Mouse (Mus musculus) forebrain, postnatal 0 days (tissue): ENCODE results near the gene Rbm44. TPM values are rescaled to one million over a fixed set of nuclear protein-coding genes. Genes with fewer than 3 reads are reported as not detected.

Source experiments
- ATAC-seq: fragments of 200-750 bp; cut with Nextera tagmentation; 2 replicates; pipeline ENCODE4 v1.8.0; 2017; ENCODE audit warnings: mild to moderate bottlenecking, moderate library complexity
- DNase-seq: peaks from one replicate; pipeline ENCODE4 v3.0.0-alpha.2; 2015
- H3K27ac ChIP-seq: fragments of 300-500 bp; sonication (generic); 2 replicates; pipeline ENCODE4 v1.5.1; 2014; ENCODE audit warnings: low read depth, mild to moderate bottlenecking, antibody characterized with exemption, low read length, moderate library complexity, mixed read lengths
- H3K27me3 ChIP-seq: fragments of 300-500 bp; sonication (generic); 2 replicates; pipeline ENCODE4 v1.6.1; 2014; ENCODE audit warnings: mild to moderate bottlenecking, low read length, mixed read lengths; ENCODE audit not compliant: insufficient read depth
- H3K36me3 ChIP-seq: fragments of 300-500 bp; sonication (generic); 2 replicates; pipeline ENCODE4 v1.6.1; 2014; ENCODE audit warnings: mild to moderate bottlenecking, moderate library complexity; ENCODE audit not compliant: insufficient read depth
- H3K4me1 ChIP-seq: fragments of 300-500 bp; sonication (generic); 2 replicates; pipeline ENCODE4 v1.6.1; 2014; ENCODE audit warnings: antibody characterized with exemption; ENCODE audit not compliant: insufficient read depth
- H3K4me2 ChIP-seq: fragments of 300-500 bp; sonication (generic); 2 replicates; pipeline ENCODE4 v1.6.1; 2014; ENCODE audit warnings: low read depth, mild to moderate bottlenecking, moderate library complexity
- H3K4me3 ChIP-seq: fragments of 300-500 bp; sonication (generic); 2 replicates; pipeline ENCODE4 v1.5.1; 2014; ENCODE audit warnings: low read depth, low read length, mixed read lengths
- H3K9ac ChIP-seq: fragments of 300-500 bp; sonication (generic); 2 replicates; pipeline ENCODE4 v1.6.1; 2014; ENCODE audit warnings: mild to moderate bottlenecking
- H3K9me3 ChIP-seq: fragments of 300-500 bp; sonication (generic); 2 replicates; pipeline ENCODE4 v1.6.1; 2016; ENCODE audit warnings: low read length
- CTCF ChIP-seq: sonication (generic); IDR thresholded peaks from 2 replicates; pipeline ENCODE4 v1.5.1; 2016; ENCODE audit warnings: antibody characterized with exemption, control low read depth, low read depth
- WGBS: fragments of 180-500 bp; shearing (Covaris S2); extraction: QIAGEN DNeasy Blood & Tissue Kit; methylation state at CpG from one replicate; pipeline ENCODE4 v1.1.7; 2014; 5-methylcytosine and 5-hydroxymethylcytosine counted together
- polyA plus RNA-seq: library from polyadenylated mRNA; unstranded; fragments of >200 nt; fragmentation: Nextera tagmentation; extraction: Ambion mirVana; gene quantifications from 2 replicates; pipeline ENCODE4 v1.2.1, GENCODE M21; 2015
- total RNA-seq: library from RNA; depleted of rRNA; stranded (reverse); fragments of >200 nt; gene quantifications from 2 replicates; pipeline ENCODE4 v1.2.3, GENCODE M21; 2014

The Rbm44 gene
- total and polyA plus RNA-seq, 2 experiments from 2014 or later, result 0.11 to 0.29 TPM

DNA sequence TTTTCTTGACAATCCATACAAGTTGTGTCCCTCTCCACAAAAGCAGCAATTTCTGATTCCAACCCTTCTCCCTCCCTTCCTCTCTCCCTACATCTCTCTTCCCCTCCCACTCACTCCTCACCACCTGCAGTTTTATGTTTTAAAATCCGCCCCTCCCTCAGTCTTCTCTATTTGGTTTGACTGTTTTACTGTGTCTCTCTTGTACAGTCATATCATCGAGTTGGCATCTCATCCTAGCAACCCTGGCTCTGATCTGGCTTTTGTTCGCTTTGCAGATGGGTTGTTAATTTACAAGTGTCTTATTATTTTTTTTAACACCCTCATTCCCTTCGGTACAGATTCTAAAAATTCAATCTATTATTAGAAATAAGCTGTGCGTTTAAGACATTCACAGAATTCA lies 62.0 kb downstream of the Rbm44 start:
- Histone ChIP-seq H3K4me2 (no peak overlapping the region), H3K9ac (no peak overlapping the region), H3K36me3 (no peaks in the 10 kb centered on the region), H3K27me3 (no peaks in the 10 kb centered on the region), H3K27ac (peak overlapping the region; percentile 73), H3K4me3 (no peak overlapping the region), H3K9me3 (no peaks in the 10 kb centered on the region), H3K4me1 (peaks cover 25% of the 10 kb centered on the region)
- WGBS, result 36% methylated on average over 5 of the region's 5 CpGs
- DNase-seq, result peak; percentile 79
- TF ChIP-seq CTCF, result no peak
- peak; percentile 64 for ATAC-seq

- Histone ChIP-seq H3K4me1 (peaks cover 25% of the 10 kb centered on the region), H3K4me3 (no peak overlapping the region), H3K4me2 (no peak overlapping the region), H3K27ac (peak overlapping the region; percentile 73; the same call in 1 of the 2 replicates), H3K9me3 (no peaks in the 10 kb centered on the region), H3K27me3 (no peaks in the 10 kb centered on the region), H3K36me3 (no peaks in the 10 kb centered on the region), H3K9ac (no peak overlapping the region)
- 66% methylated on average over 3 of the region's 3 CpGs for WGBS
- ATAC-seq (no peak), DNase-seq (no peak)
- TF ChIP-seq CTCF, result no peak
Observed at GRCm38 (mm10) chr1:91207334-91208074, 62.6 kb downstream of the Rbm44 start.

DNA sequence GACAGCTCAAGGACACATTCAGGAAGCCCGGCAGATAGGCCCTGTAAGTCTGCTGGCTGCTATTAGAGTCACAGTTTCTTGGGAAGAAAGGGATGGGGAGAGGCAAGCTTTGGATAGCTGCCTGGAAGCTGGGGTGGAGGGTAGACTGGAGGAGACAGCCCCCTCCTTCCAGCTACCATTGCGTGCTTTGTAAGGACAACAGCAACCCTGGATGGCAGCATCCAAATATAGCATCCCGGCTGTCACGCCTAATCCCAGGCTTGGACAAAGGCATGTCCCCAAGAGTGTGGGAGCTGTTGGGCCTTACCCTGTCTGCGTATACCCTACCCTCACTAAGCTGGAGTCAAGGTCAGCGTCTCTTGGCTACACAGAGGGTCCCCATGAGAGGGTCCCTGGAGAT lies 64.5 kb downstream of the Rbm44 start:
- H3K4me2 ChIP-seq, result no peak overlapping the region
- no peak overlapping the region for H3K9ac ChIP-seq
- DNase-seq, result peak; percentile 64

DNA sequence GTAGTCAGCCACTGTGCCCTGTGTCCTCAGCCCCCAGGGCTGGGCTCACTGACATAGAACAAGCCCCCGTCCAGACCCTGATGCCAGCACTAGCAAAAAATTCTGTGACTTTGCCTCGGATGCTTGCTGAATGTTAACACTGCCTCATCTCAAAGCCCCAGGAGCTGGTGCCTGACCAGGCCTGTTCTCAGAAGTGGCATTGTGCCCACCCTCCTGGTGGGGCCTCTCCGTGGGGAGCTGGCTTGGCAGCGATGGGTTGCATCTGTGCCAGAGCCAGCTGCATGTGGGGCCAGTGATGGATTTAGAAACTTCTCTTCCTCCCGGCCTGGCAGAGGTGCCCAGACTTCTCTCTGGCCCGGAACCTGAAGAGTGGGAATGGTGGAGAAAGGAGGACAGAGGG lies 64.9 kb downstream of the Rbm44 start:
- peak overlapping the region; percentile 73 for H3K27ac ChIP-seq
- no peak overlapping the region for H3K4me3 ChIP-seq
- H3K4me2 ChIP-seq, result no peak overlapping the region
- no peak for TF ChIP-seq CTCF
- 35% methylated on average over 6 of the region's 6 CpGs for WGBS
- no peak overlapping the region for H3K9ac ChIP-seq
- H3K9me3 ChIP-seq, result no peaks in the 10 kb centered on the region
- H3K36me3 ChIP-seq, result no peaks in the 10 kb centered on the region
- ATAC-seq, result peak; percentile 80
- no peaks in the 10 kb centered on the region for H3K27me3 ChIP-seq
- peaks cover 25% of the 10 kb centered on the region for H3K4me1 ChIP-seq
- peak; percentile 87 for DNase-seq

More for the DNA sequence above, 64.5 kb downstream of the Rbm44 start:
- Histone ChIP-seq H3K27ac (peak overlapping the region; percentile 73), H3K4me3 (no peak overlapping the region), H3K4me1 (peaks cover 25% of the 10 kb centered on the region), H3K36me3 (no peaks in the 10 kb centered on the region), H3K9me3 (no peaks in the 10 kb centered on the region), H3K27me3 (no peaks in the 10 kb centered on the region)
- ATAC-seq, result peak; percentile 74
- TF ChIP-seq CTCF, result no peak
- 59% methylated on average over 6 of the region's 6 CpGs for WGBS

DNA sequence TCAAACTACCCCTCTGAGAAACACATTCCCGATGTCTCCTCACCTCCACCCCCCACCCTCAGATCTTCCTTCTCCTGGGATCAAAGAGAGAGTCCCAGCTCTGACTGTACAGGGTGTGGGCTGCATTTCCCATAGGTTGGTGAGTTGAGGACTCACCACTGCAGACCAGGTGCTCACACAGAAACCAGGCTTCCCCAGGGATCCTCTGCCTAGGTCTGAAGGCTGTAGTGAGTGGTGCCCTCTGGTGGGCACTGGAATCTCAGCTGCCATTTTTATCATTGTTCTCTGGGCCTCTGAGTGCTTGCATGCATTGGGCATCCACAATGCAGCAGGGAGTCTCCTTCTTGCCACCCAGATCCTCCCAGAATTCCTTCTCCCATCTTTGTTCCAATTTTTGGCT lies 66.2 kb downstream of the Rbm44 start:
- Histone ChIP-seq H3K9me3 (no peaks in the 10 kb centered on the region), H3K9ac (no peak overlapping the region), H3K27ac (no peak overlapping the region), H3K36me3 (no peaks in the 10 kb centered on the region), H3K4me3 (no peak overlapping the region), H3K4me1 (peaks cover 25% of the 10 kb centered on the region), H3K4me2 (no peak overlapping the region), H3K27me3 (no peaks in the 10 kb centered on the region)
- 78% methylated on average over 1 of the region's 1 CpGs for WGBS
- peak; percentile 18; the same call in 1 of the 2 replicates for ATAC-seq
- TF ChIP-seq CTCF, result peak; percentile 80
- DNase-seq, result peak; percentile 76

DNA sequence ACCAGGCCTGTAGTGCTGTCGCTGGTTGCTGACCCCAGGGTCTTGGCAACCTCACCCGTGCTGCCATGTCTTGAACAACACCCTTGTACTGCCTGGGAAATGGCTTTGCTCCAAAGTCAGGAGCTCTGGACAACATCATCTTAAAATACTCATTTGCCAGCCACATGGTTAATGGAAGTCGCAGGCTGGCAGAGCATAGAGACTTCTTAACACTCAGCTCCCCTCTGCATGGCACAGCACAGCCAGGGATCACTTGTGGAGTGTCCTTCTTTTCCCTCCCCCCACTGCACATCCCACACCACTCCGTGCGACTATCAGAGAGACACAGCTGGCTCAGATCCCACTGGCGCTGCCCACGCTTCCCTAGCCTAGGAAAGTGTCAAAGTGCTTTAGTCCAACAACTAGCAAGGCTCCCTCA lies 66.7 kb downstream of the Rbm44 start:
- H3K36me3 ChIP-seq, result no peaks in the 10 kb centered on the region
- ATAC-seq, result no peak; the same call in 1 of the 2 replicates
- H3K27ac ChIP-seq, result peak overlapping the region; percentile 40; the same call in 1 of the 2 replicates
- H3K9ac ChIP-seq, result no peak overlapping the region
- H3K9me3 ChIP-seq, result no peaks in the 10 kb centered on the region
- no peak overlapping the region for H3K4me2 ChIP-seq
- no peak overlapping the region for H3K4me3 ChIP-seq
- WGBS, result 58% methylated on average over 7 of the region's 7 CpGs
- TF ChIP-seq CTCF, result no peak
- H3K4me1 ChIP-seq, result peaks cover 21% of the 10 kb centered on the region
- H3K27me3 ChIP-seq, result no peaks in the 10 kb centered on the region
- DNase-seq, result peak; percentile 30

GRCm38 (mm10) chr1:91215264-91215663 lies 70.4 kb downstream of the Rbm44 start:
- Histone ChIP-seq H3K36me3 (no peaks in the 10 kb centered on the region), H3K27ac (no peak overlapping the region), H3K4me3 (no peak overlapping the region), H3K9ac (no peak overlapping the region), H3K27me3 (no peaks in the 10 kb centered on the region), H3K4me1 (peaks cover 6% of the 10 kb centered on the region; the same call in 1 of the 2 replicates), H3K4me2 (no peak overlapping the region), H3K9me3 (no peaks in the 10 kb centered on the region)
- no peak for TF ChIP-seq CTCF
- WGBS, result 100% methylated on average over 1 of the region's 1 CpGs
- no peak for DNase-seq
- ATAC-seq, result no peak
